8 mouse cellular contexts compared by ENCODE assay signal in the genomic region with DNA sequence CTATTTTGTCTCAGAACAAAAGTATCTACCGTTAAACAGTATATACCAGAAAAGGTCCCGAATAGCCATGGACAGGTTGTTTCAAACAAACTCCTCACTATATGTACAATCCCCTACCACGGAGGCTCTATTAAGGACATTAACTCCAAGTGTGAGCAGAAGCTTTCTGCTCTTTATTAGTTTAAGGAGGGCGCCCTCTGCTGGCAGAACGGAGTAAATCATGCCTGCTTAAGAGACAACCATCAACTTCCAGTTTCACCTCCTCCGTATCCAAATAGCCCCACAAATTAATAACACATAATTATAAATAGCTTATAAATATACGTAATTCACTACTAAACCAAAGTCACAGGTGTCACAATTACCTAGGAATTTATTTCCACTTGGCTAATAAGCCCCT.
A peak's percentile ranks its signal among the peaks of the same experiment; 100 is the strongest.
DNase-seq lines count a peak whose midpoint lies in the region; ATAC-seq lines count a peak whose summit lies in the region.

No protein-coding gene starts in this region.

- peaks cover 45% of the 10 kb centered on the region for H3K4me1 ChIP-seq in stomach, embryonic 16.5 days (ENCODE audit: control insufficient read depth, insufficient read depth, low read length)

- no peak overlapping the region for H3K4me2 ChIP-seq in stomach, embryonic 16.5 days (ENCODE audit: low read depth, low read length)

- H3K9ac ChIP-seq in stomach, embryonic 16.5 days (ENCODE audit: low read length) = no peak overlapping the region

- no peaks in the 10 kb centered on the region for H3K36me3 ChIP-seq in stomach, embryonic 16.5 days (ENCODE audit: control insufficient read depth, insufficient read depth, low read length)

- intact Hi-C loops in heart, postnatal 14 days (cut with DNase I) = loop anchor here (2.0 to 5.0 kb wide), 4 partner anchors 185 to 804 kb away; no protein-coding TSS in a partner anchor
- intact Hi-C loops in left cerebral cortex, postnatal 10 days (cut with DNase I) = no loop called here

- peak; percentile 69 to 96 for DNase-seq in frontal cortex, adult 2 months (ENCODE audit: extremely low spot score in 1 of 2, low spot score in 1 of 2)
- peak; percentile 82 for DNase-seq in adrenal gland, adult 2 months
- peak; percentile 75 for DNase-seq in embryo, embryonic 9.5 days (ENCODE audit: extremely low spot score)
- DNase-seq in heart, postnatal 14 days = peak; percentile 86 to 93
- peak; percentile 87 to 88 for DNase-seq in left cerebral cortex, postnatal 10 days (ENCODE audit: extremely low spot score in 1 of 2, low spot score in 2 of 2)
- DNase-seq in monocyte, adult 2 months (ENCODE audit: low read depth in 1 of 2, low spot score in 2 of 2) = peak; percentile 42 to 69

- WGBS in stomach, embryonic 16.5 days = 5% methylated on average over 7 of the region's 7 CpGs

- H3K4me3 ChIP-seq in stomach, embryonic 16.5 days (replicated peaks; ENCODE audit: low read length) = no peak overlapping the region

- no peaks in the 10 kb centered on the region for H3K27me3 ChIP-seq in stomach, embryonic 16.5 days (ENCODE audit: control insufficient read depth, insufficient read depth, low read length)

- ATAC-seq in frontal cortex, adult (ENCODE audit: low TSS enrichment) = no peak
- ATAC-seq in stomach, embryonic 16.5 days (ENCODE audit: insufficient read depth, low FRiP score) = no peak

- no peaks in the 10 kb centered on the region for H3K9me3 ChIP-seq in stomach, embryonic 16.5 days (replicated peaks; ENCODE audit: control insufficient read depth, low read length)

- H3K27ac ChIP-seq in stomach, embryonic 16.5 days (ENCODE audit: low read length) = peak overlapping the region; percentile 78
